Mouse (Mus musculus) heart, adult 9 months (tissue): ENCODE data around the gene Ndufaf8.

Experiments used
- DNase-seq, 2 experiments: peaks; one replicate each; pipeline ENCODE4 v3.0.0; 2022; ENCODE audit warnings: low spot score in 2 of 2

The Ndufaf8 gene

GRCm38 (mm10) chr11:120098588-120099511 lies at the start of gene Ndufaf8, which contains the start of gene Tepsin:
Gene Ndufaf8, plus strand, starts transcription at chr11:120098928.
Gene Tepsin, minus strand, starts transcription at chr11:120098731.
- DNase-seq = peak; percentile 100

- DNase-seq = no peak
Observed at GRCm38 (mm10) chr11:120049067-120049466, 49.7 kb upstream of the Ndufaf8 start.

- no peak for DNase-seq
Observed at GRCm38 (mm10) chr11:120051124-120051811, 47.5 kb upstream of the Ndufaf8 start.

- peak; percentile 33 to 56 for DNase-seq
Observed at GRCm38 (mm10) chr11:120052274-120052673, 46.5 kb upstream of the Ndufaf8 start.

- no peak for DNase-seq
Observed at GRCm38 (mm10) chr11:120053846-120054245, 44.9 kb upstream of the Ndufaf8 start.

- DNase-seq = no peak
Observed at GRCm38 (mm10) chr11:120055953-120056732, 42.6 kb upstream of the Ndufaf8 start.

- no peak for DNase-seq
Observed at GRCm38 (mm10) chr11:120060634-120061033, 38.1 kb upstream of the Ndufaf8 start.

- DNase-seq = no peak
Observed at GRCm38 (mm10) chr11:120063326-120063725, 35.4 kb upstream of the Ndufaf8 start.

GRCm38 (mm10) chr11:120064006-120064667 lies 34.6 kb upstream of the Ndufaf8 start:
- DNase-seq = no peak

- no peak for DNase-seq
Observed at GRCm38 (mm10) chr11:120064668-120065040, 34.1 kb upstream of the Ndufaf8 start.

- DNase-seq = peak; percentile 20 to 22
Observed at GRCm38 (mm10) chr11:120065291-120065690, 33.4 kb upstream of the Ndufaf8 start.

GRCm38 (mm10) chr11:120067834-120068233 lies 30.9 kb upstream of the Ndufaf8 start:
- DNase-seq = no peak

- DNase-seq = no peak
Observed at GRCm38 (mm10) chr11:120069261-120069660, 29.5 kb upstream of the Ndufaf8 start.

GRCm38 (mm10) chr11:120070286-120070930 lies 28.3 kb upstream of the Ndufaf8 start:
- no peak for DNase-seq

- no peak for DNase-seq
Observed at GRCm38 (mm10) chr11:120071065-120071464, 27.7 kb upstream of the Ndufaf8 start.

GRCm38 (mm10) chr11:120071731-120072320 lies 26.9 kb upstream of the Ndufaf8 start:
- no peak for DNase-seq

- DNase-seq = no peak
Observed at GRCm38 (mm10) chr11:120072986-120073647, 25.6 kb upstream of the Ndufaf8 start.

- no peak for DNase-seq
Observed at GRCm38 (mm10) chr11:120076191-120076590, 22.5 kb upstream of the Ndufaf8 start.

- no peak for DNase-seq
Observed at GRCm38 (mm10) chr11:120080282-120080681, 18.4 kb upstream of the Ndufaf8 start.
